Mouse (Mus musculus): Measurements from ENCODE around the gene Cachd1.

Gene Cachd1

DNA sequence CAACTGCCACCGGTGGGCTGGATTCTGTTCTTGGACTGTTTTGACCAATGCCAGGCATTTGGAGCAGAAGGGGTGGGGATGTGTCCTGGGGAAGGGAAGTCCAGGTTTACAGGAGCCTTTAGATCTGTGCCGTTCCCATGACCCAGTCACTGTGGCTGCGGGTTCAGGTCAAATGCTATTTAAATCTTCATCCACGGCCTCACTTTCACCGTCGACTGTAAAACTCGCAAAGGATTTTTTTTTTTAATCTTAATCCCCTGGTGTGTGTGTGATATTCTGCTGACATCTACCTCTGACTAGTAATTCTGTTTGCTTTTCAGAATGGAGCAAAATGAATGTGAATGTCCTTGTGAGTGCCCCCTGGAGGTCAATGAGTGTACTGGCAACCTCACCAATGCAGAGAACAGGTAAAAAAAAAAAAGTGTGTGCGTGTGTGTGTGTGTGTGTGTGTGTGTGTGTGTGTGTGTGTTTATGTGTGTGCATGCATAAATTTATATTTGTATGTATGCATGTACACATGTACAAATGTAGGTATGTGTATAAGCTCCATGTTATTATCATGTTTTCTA, 211.8 kb downstream of the Cachd1 start:
- no peak for DNase-seq (ENCODE audit: low read depth, low spot score)

DNA sequence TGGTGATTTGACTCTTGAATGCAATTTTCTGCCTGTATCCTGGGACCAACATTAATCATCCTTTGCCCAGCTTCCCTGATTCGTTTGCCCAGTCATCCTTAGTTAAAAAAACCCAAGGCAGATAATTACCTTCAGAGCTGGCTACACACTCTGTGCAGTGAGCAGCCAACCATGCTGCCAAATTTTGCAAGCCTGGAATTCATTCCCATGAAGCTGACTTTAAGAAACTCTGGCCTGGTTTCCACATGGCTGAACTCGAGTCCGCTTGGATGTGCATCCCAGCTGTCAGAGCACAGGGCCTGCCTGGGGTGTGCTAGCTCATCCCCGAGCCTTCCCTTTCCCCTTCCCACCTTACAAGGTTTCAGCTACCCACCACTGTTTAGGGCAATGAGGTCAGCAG, 214.5 kb downstream of the Cachd1 start:
- DNase-seq (ENCODE audit: low read depth, low spot score) = no peak

DNA sequence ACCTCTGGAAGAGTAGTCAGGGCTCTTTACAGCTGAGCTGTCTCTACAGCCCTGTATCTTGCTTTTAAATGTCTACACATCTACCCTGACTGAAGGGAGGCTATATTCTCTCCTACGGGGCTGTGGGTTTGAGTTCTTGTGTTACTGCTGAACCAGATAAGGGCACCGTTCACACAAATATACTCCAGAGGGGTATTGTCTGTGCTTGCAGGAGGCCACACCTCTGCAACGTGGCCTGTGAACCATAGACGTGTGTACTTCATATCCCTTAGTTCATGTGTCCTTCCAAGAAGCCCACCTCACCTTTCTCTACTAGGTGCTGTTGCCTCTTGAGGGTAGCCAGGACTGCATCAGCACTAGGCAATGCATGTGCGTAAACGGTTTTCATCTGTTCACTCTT, 215.6 kb downstream of the Cachd1 start:
- DNase-seq (ENCODE audit: low read depth, low spot score) = no peak

DNA sequence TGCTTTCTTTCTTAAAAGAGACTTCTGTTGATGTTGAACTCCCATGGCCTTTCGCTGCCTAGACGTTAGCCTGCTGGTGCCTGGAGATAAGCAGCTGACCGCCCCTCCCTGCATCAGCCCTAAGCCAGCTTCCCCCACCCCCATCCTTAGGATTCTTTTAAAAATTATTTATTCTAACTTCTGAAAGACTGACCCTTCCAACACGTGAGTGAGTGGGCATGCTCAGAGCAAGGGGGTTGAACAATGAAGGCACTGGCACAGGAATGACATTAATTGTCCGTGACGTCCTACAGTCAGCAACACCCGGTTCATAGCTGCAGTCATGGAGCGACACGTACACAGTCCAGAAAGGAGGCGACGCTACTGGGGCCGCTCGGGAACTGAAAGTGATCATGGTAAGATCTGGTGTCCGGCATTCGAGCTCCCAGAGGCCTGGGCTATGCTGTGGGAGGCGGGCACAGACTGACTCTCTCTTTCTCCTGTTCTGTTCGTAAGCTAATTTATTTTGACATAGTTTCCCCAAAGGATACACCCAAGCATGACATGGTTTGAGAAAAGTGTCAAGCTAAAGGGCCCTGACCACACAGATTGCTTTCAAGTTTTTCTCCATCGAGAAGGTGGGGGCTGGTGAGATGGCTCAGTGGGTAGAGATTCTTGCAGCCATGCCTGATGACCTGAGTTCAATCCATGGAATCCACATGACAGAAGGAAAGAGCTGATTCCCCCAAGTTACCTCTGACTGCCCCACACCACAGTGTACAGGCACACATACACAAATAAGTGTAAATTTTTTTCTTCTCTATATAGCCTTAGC, 218.2 kb downstream of the Cachd1 start:
- DNase-seq (ENCODE audit: low read depth, low spot score) = no peak

DNA sequence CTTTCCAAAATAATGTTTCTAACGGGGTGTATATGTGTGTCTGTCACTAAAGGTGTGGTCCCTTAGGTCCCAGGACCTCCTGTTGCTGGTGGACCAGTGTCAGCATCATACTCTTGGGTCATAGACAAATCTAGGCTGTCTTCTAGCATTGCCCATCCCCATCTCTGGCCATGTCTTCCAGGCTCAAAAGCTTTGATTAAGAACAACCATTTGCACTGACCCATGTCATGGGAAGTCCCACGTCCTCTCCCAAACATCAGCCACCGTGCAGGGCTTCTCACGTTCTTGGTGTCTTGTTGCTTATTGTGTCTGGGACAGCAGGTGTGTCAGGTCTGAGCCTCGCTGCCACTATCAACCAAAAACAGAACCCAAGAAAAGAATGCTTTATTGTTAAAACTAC, 219.1 kb downstream of the Cachd1 start:
- DNase-seq (ENCODE audit: low read depth, low spot score) = no peak

DNA sequence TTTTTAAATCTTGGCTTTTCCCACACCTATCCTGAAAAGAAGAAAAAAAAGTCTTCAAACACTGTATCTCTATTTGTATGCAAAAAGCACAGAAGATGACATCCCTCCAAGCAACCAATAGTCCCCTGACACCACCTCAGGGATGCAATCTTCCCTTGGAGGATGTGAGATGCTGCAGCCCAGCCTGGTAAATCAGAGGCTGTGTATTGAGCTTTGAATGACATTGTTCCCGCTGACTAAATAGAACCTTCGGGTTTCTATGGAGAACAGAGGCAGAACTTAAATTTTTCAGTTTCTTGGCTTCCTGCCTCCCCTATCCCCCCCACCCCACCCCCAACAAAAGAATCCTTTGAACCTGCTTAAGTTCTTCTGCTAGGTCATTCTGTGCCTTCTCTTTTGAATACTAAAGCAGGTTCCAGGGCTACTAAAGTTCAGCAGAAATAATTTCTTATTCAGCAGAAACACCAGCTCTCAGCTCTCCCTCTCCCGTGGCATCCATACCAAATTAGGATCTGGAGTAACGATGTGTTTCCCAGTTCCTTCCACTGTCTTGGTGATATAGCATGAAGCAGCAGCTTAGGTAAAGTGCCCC, 219.7 kb downstream of the Cachd1 start:
- DNase-seq (ENCODE audit: low read depth, low spot score) = no peak

DNA sequence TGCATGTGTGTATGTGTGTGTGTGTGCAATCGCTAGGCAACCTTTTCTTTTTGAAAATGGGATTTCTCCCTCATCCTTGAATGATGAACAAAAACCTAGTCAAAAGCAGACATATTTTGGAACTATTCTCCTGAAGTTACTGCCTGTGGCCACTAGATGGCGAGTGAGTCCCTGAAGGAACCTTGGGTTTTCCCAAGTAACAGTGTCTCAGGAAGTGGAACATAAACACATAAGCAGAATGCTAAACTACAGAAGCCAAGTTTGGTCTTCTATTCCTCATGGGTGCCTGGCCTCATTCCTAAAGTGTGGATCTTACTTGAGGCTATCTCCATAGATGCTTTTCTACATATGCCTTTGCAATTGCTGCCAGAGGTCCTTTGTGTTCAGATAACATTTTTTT, 221.7 kb downstream of the Cachd1 start:
- DNase-seq (ENCODE audit: low read depth, low spot score) = no peak

DNA sequence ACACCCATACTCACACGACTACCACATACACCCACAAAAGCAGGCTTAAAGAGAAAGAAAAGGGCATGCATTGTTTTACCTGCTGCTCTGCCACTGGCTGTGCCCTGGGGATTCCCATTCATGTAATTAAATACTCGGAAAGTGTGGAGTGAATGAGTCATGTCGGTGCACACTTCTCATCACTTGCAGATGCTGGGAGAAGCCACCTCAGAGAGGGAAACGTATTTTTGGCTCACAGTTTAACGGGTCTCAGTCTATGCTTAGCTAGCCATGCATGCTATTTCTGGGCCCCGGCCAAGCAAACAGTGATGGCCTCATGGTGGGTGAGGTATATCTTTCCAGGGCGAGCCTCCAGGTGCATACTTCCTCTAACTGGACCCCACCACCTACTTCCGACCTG, 222.4 kb downstream of the Cachd1 start:
- DNase-seq (ENCODE audit: low read depth, low spot score) = no peak

DNA sequence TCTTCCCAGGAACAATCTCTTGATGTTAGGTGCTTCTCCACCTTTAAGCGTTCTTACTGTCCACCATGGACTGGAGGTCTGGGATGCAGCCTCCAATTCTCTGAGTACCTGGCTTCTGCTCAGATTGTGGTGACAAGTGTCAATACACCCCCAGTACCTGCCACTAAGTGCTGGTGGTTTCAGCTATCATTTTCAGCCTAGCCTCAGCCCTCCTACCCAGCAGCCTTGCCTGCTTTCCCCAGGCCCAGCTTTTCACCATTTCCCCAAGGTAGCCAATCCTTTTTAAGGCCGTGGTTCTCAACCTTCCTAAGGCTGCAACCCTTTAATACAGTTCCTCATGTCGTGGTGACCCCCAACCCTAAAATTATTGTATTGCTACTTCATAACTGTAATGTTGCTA, 224.1 kb downstream of the Cachd1 start:
- DNase-seq (ENCODE audit: low read depth, low spot score) = no peak

DNA sequence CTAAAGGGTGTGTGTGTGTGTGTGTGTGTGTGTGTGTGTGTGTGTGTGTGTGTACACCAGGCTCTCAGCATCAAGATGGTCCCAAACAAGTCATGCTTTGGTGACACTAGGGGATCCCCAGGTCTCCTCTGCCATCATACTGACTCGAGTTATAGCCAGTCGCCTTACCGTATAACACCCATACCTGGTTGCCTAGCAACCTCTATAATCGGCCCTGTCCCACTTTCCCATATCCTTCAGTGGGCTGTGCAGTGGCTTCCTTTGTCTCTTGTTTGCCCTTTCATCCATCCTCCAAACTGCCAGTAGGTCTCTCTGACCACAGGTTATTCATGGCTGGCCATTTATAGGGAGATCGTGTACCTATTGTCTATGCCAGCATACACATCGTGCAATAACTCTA, 224.6 kb downstream of the Cachd1 start:
- DNase-seq (ENCODE audit: low read depth, low spot score) = no peak

DNA sequence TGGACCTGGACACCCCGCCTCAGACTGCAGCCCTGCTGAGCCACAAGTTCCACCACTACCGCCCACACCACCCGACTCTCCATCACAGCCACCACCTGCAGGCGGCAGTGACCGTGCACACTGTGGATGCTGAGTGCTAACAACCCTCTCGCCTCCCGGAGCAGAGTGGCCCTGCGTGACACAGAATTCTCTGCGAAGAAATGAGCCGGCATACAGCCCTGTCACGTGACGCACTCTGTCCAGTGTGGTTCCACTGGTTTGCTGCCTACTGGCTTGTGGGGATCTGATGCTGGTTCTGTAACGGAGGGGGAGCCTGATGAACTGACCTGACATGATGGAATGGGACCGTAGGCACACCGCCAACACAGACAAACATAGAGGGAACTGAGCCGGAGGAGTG, 226.5 kb downstream of the Cachd1 start:
- no peak for DNase-seq (ENCODE audit: low read depth, low spot score)

DNA sequence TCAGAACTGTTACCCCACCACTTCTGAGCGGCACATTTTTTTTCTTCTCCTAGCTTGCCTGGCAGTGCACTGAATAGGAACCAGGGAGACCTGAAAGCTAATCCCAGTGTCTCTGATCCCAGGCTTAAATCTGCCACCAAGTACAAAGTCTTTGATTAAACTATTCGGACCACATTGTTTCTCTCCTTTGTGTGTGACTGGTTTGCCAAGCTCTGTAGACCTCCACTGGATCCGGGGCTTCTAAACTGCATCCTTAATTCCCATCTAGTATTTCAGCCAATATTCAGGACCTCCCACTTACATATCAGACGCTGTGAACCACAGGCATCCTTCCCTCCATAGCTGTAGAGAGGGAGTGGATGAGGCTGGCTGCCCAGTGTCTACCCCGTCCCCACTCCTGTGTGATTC, 231.9 kb downstream of the Cachd1 start:
- DNase-seq (ENCODE audit: low read depth, low spot score) = no peak

DNA sequence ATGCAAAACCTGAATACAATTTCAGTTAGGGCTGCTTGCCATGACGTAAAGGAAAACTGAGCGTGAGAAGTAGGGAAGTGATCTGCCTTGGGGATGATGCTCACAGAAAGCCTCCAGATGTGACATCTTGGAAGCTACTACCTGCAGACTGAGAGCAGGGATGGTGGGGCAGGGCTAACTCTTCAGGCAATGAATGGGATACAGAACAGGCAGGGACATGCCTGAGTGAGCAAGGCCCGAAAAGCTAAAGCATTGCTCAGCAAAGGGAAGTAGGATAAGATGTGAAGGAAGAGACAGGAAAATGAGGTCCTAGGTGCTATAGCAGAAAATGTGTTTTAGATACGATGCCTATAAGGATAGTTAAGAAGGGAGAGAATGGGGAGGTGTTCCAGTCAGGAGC, 232.6 kb downstream of the Cachd1 start:
- DNase-seq (ENCODE audit: low read depth, low spot score) = no peak

DNA sequence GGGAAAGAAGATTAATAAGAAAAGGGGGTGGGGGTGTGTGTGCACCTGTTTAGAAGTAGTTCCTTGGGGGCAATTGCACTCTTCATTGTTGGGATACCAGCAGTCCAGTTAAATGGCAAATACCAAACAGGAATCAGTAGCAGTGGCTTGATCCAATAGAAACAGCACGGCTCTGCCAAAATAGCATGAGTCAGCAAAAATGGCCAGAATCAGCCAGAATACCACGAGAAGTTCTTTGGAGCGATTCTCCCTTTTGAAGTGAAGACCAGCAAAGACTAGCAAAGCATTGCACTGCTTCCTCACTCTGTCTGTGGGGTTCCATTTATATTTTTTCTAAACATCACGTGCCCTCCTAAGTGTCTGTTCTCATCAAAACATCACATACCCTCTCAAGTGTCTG, 241.3 kb downstream of the Cachd1 start:
- no peak for DNase-seq (ENCODE audit: low read depth, low spot score)

DNA sequence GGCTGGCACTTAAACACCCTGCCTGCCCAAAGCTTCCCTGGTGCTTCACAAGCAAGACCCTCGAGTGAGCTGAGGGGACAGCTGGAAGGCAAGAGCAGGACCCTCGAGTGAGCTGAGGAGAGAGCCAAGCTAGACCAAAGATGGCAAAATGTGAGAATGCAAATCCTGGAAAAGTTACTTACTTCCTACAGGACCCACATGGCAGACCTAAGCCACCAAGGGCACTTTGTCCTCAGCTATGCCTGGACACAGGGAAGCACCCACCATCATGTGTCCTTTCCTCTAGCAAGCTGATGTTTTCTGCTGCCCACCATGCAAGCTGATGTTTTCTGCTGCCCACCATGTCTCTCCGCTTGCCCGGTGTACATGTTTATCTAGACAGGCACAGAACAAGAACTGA, 244.1 kb downstream of the Cachd1 start, which contains the start of gene Gm10577:
Gene Gm10577 (minus strand): TSS at position 101 of the 400 bp plus-strand sequence.
- no peak for DNase-seq (ENCODE audit: low read depth, low spot score)

DNA sequence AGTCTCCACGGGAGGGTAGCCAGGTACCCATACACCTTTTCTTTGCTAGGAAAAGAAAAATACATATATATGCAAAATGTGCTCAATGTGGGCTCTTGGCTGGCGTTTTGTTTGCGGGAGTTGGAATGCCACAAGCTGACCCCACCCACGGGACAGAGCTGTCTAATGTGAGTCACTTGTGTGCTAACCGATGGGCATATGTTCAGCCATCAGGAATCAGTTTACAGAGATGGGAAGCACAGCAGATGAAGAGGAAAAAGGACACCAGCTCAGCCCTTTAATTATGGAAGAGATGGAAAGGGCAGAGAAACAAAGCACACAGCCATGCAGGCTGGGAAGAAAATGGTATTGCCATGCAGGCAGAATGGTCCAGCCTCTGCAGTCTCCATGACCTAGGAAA, 250.1 kb downstream of the Cachd1 start:
- no peak for DNase-seq (ENCODE audit: low read depth, low spot score)

DNA sequence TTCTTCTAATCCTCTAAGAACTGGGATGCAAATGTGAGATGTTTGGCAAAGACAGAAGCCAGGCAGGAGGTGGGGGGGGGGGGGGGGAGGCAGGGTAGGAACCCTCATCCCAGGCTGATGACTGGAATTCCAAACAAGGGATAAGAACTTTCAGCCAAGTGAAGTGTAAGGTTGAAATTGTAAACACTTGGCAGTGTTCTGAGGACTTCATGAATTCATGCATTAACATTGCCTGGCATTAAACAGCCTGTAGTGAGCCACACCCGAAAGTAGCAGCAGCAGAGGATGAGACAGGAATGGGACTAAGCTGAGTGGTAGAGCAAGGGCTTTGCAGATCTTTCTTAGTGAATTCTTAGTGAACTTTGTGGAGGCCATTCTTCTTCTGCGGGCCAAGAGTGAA, 250.5 kb downstream of the Cachd1 start:
- no peak for DNase-seq (ENCODE audit: low read depth, low spot score)

DNA sequence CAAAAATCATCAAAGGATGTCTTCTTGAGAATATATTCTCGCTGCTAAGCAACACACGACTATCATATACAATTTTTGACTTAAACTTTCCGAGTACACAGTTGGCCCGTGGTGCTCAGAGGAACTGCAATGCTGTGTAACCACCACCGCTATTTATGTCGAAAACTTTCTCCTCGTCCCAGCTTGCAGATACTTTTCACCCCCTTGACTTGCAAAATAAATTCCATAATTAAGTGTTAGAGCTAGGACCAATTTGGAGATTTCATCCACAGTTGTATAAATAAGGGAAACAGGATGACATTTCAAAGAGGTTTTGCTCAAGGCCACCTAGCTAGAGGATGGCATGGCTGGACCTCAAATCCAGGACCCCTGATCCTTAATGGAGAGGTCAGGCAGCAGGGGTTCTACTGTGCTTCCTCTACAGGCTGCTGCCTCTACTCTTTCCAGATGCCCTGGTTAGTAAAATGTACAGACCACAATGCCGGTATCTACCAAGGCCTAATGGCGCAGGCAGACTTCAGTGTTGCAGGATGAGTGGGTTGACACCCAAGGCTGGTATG, 251.5 kb downstream of the Cachd1 start:
- DNase-seq (ENCODE audit: low read depth, low spot score) = no peak

DNA sequence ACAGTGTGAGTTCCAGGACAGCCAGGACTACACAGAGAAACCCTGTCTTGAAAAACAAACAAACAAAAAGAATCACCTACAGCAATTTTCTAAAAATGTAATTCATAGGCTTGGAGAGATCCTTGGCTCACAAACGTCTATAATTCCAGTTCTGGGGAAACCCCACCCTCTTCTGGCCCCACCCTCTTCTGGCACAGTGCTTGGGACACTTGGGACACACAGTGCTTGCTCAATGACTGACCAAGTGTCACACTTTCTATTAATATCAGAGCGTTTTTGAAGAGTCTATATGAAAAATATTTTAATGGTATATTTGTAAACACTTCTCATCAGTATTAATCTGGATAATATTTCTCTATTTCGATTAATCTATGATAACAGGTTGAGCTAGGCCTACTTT, 256.6 kb downstream of the Cachd1 start:
- DNase-seq (ENCODE audit: low read depth, low spot score) = no peak

DNA sequence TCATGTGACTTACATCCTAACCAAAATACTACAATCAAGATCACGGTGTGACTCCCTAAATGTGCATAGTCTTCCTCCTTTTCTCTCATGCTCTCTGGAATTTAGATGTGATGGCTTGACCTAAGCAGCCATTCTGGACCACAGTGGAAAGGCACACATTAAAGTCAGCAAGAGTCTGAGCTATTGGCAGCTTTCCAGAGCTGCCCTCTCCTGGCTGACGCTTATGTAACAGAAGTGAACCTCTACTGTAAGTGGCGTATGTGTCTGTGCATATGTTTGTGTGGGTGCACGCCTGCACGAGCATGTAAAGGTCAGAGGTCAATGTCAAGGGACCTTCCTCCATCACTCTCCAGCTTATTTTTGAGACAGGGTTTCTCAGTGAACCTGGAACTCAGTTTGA, 258.7 kb downstream of the Cachd1 start:
- DNase-seq (ENCODE audit: low read depth, low spot score) = no peak

DNA sequence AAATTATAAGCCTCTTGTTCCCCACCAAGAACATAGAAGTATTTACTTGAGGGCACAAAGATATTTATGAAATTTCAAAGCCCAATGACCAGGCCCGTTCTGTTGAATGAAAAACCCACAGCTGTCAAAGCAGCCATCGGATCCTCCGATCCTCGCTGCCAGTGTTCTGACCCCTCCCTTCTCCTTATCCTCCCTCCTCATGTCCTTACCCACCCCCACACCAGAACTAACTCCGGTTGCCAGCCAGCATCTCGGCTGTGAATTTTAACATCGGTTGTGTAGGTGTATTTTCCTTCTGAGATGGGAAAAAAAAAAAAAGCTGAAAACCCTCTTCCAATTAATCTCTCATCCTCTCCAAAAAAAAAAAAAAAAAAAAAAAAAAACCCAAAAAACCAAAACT, 260.7 kb downstream of the Cachd1 start:
- DNase-seq (ENCODE audit: low read depth, low spot score) = no peak

DNA sequence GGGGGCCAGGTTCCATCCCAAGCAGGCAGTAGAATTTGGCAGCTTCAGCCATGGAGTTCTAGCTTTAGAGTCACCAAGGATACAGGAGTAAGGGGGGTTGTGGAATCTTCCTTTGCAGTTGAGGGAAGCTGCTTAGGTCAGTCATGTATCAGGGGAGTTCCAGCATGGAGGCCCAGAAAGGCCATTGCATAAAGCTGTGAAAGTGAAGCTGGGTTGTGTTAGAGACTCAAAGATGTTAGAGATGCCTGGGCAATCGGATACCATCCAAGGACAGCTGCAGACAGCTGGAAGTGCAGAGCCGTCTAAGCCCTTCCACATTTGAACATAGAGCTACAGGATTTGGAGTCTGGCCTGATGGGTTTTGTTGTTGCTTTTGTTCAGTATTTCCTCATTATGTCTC, 267.2 kb downstream of the Cachd1 start:
- no peak for DNase-seq (ENCODE audit: low read depth, low spot score)

DNA sequence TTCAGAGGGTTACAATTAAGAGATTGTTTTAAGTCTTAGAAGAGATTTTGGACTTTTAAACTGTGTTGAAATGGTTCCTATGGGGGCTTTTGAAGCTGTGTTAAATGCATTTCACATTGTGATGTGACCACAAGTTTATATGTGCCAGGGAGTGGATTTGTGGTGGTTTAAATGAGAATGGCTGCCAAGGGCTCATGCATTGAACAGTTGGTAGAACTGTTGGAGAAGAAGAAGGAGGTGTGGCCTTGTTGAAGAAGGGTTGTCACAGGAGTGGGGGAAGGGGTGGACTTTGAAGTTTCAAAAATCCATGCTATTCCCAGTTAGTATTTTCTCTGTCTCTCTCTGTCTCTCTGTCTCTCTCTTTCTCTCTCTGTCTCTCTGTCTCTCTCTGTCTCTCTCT, 267.7 kb downstream of the Cachd1 start:
- DNase-seq (ENCODE audit: low read depth, low spot score) = no peak

Measured in WW6 (cell line).